Mouse (Mus musculus) liver, embryonic 11.5 days (tissue): ENCODE data around the gene Esrrg. TPM values are rescaled to one million over a fixed set of nuclear protein-coding genes. Genes with fewer than 3 reads are reported as not detected.

Experiments used
- ATAC-seq: fragments of 200-750 bp; cut with Nextera tagmentation; replicated peaks from 2 replicates; pipeline ENCODE4 v1.8.0; 2017; ENCODE audit warnings: moderate number of reproducible peaks, mild to moderate bottlenecking, moderate TSS enrichment, moderate library complexity; ENCODE audit not compliant: low FRiP score
- DNase-seq: peaks from one replicate; pipeline ENCODE4 v3.0.0-alpha.2; 2017; ENCODE audit warnings: low spot score
- H3K27ac ChIP-seq: fragments of 300-500 bp; sonication (generic); 2 replicates; pipeline ENCODE4 v1.5.1; 2014; ENCODE audit warnings: mild to moderate bottlenecking, low read depth, low read length, control low read depth
- H3K27me3 ChIP-seq: fragments of 300-500 bp; sonication (generic); replicated peaks from 2 replicates; pipeline ENCODE4 v1.6.1; 2014; ENCODE audit warnings: low read length, mixed read lengths; ENCODE audit not compliant: control insufficient read depth, insufficient read depth
- H3K36me3 ChIP-seq: fragments of 300-500 bp; sonication (generic); 2 replicates; pipeline ENCODE4 v1.6.1; 2014; ENCODE audit warnings: mild to moderate bottlenecking, low read length, moderate library complexity, mixed read lengths; ENCODE audit not compliant: control insufficient read depth, insufficient read depth
- H3K4me1 ChIP-seq: fragments of 300-500 bp; sonication (generic); replicated peaks from 2 replicates; pipeline ENCODE4 v1.6.1; 2014; ENCODE audit warnings: low read length, mixed read lengths; ENCODE audit not compliant: control insufficient read depth, insufficient read depth
- H3K4me2 ChIP-seq: fragments of 300-500 bp; sonication (generic); 2 replicates; pipeline ENCODE4 v1.6.1; 2014; ENCODE audit warnings: mild to moderate bottlenecking, control low read depth, moderate library complexity
- H3K4me3 ChIP-seq: fragments of 300-500 bp; sonication (generic); 2 replicates; pipeline ENCODE4 v1.5.1; 2014; ENCODE audit warnings: low read depth, low read length, control low read depth
- H3K9ac ChIP-seq: fragments of 300-500 bp; sonication (generic); 2 replicates; pipeline ENCODE4 v1.6.1; 2014; ENCODE audit warnings: low read depth, low read length, control low read depth
- H3K9me3 ChIP-seq: fragments of 300-500 bp; sonication (generic); 2 replicates; pipeline ENCODE4 v1.6.1; 2016; ENCODE audit warnings: low read length, inconsistent platforms, mixed read lengths; ENCODE audit not compliant: control insufficient read depth
- WGBS: fragments of 180-500 bp; shearing (Covaris S2); extraction: QIAGEN DNeasy Blood & Tissue Kit; methylation state at CpG from one replicate; pipeline ENCODE4 v1.1.7; 2014; 5-methylcytosine and 5-hydroxymethylcytosine counted together
- polyA plus RNA-seq: library from polyadenylated mRNA; unstranded; fragments of >200 nt; fragmentation: Nextera tagmentation; extraction: Ambion mirVana; gene quantifications from 2 replicates; pipeline ENCODE4 v1.2.1, GENCODE M21; 2014

The Esrrg gene
- polyA plus RNA-seq, 1 experiment from 2014 or later, result 0.95 TPM

GRCm38 (mm10) chr1:187832851-187833250 is 224.3 kb downstream of the Esrrg start:
- DNase-seq (no peak), ATAC-seq (no peak)
- Histone ChIP-seq H3K27ac (no peak overlapping the region), H3K9me3 (no peaks in the 10 kb centered on the region), H3K4me2 (no peak overlapping the region), H3K9ac (no peak overlapping the region), H3K36me3 (no peaks in the 10 kb centered on the region), H3K4me1 (no peaks in the 10 kb centered on the region), H3K27me3 (no peaks in the 10 kb centered on the region), H3K4me3 (no peak overlapping the region)
- WGBS, result 60% methylated on average over 3 of the region's 3 CpGs

GRCm38 (mm10) chr1:187834576-187834975 is 226.0 kb downstream of the Esrrg start:
- no peak overlapping the region for H3K4me3 ChIP-seq
- H3K4me2 ChIP-seq, result no peak overlapping the region
- 80% methylated on average over 3 of the region's 3 CpGs for WGBS
- H3K36me3 ChIP-seq, result no peaks in the 10 kb centered on the region
- ATAC-seq (no peak), DNase-seq (no peak)
- H3K27me3 ChIP-seq, result no peaks in the 10 kb centered on the region
- H3K9me3 ChIP-seq, result no peaks in the 10 kb centered on the region
- H3K4me1 ChIP-seq, result no peaks in the 10 kb centered on the region
- no peak overlapping the region for H3K9ac ChIP-seq
- no peak overlapping the region for H3K27ac ChIP-seq

GRCm38 (mm10) chr1:187836384-187836783 is 227.8 kb downstream of the Esrrg start:
- no peak overlapping the region for H3K27ac ChIP-seq
- no peaks in the 10 kb centered on the region for H3K36me3 ChIP-seq
- ATAC-seq, result no peak
- 45% methylated on average over 6 of the region's 6 CpGs for WGBS
- H3K9me3 ChIP-seq, result no peaks in the 10 kb centered on the region
- no peak overlapping the region for H3K9ac ChIP-seq
- H3K27me3 ChIP-seq, result no peaks in the 10 kb centered on the region
- no peaks in the 10 kb centered on the region for H3K4me1 ChIP-seq
- no peak overlapping the region for H3K4me3 ChIP-seq
- no peak overlapping the region for H3K4me2 ChIP-seq
- no peak for DNase-seq

- Histone ChIP-seq H3K4me2 (no peak overlapping the region), H3K9ac (no peak overlapping the region), H3K27ac (no peak overlapping the region), H3K9me3 (no peaks in the 10 kb centered on the region), H3K4me3 (no peak overlapping the region), H3K4me1 (no peaks in the 10 kb centered on the region), H3K36me3 (no peaks in the 10 kb centered on the region), H3K27me3 (no peaks in the 10 kb centered on the region)
- no peak for ATAC-seq
- WGBS, result 43% methylated on average over 7 of the region's 7 CpGs
- DNase-seq, result no peak
Measured at GRCm38 (mm10) chr1:187836876-187837275, 228.3 kb downstream of the Esrrg start.

- H3K4me3 ChIP-seq, result no peak overlapping the region
- no peak for ATAC-seq
- 72% methylated on average over 8 of the region's 8 CpGs for WGBS
- no peak overlapping the region for H3K27ac ChIP-seq
- H3K4me2 ChIP-seq, result no peak overlapping the region
- no peaks in the 10 kb centered on the region for H3K27me3 ChIP-seq
- H3K9ac ChIP-seq, result no peak overlapping the region
- DNase-seq, result no peak
- H3K4me1 ChIP-seq, result no peaks in the 10 kb centered on the region
- H3K36me3 ChIP-seq, result no peaks in the 10 kb centered on the region
- H3K9me3 ChIP-seq, result no peaks in the 10 kb centered on the region
Measured at GRCm38 (mm10) chr1:187841629-187842028, 233.0 kb downstream of the Esrrg start.

- 80% methylated on average over 5 of the region's 5 CpGs for WGBS
- H3K9me3 ChIP-seq, result no peaks in the 10 kb centered on the region
- DNase-seq, result no peak
- no peak overlapping the region for H3K27ac ChIP-seq
- no peak overlapping the region for H3K9ac ChIP-seq
- H3K36me3 ChIP-seq, result no peaks in the 10 kb centered on the region
- ATAC-seq, result no peak
- H3K27me3 ChIP-seq, result no peaks in the 10 kb centered on the region
- no peak overlapping the region for H3K4me2 ChIP-seq
- H3K4me3 ChIP-seq, result no peak overlapping the region
- H3K4me1 ChIP-seq, result no peaks in the 10 kb centered on the region
Measured at GRCm38 (mm10) chr1:187842702-187843101, 234.1 kb downstream of the Esrrg start.

- Histone ChIP-seq H3K27me3 (no peaks in the 10 kb centered on the region), H3K9me3 (no peaks in the 10 kb centered on the region), H3K4me1 (no peaks in the 10 kb centered on the region), H3K36me3 (no peaks in the 10 kb centered on the region), H3K9ac (no peak overlapping the region), H3K4me2 (no peak overlapping the region), H3K4me3 (no peak overlapping the region), H3K27ac (no peak overlapping the region)
- no peak for DNase-seq
- no peak for ATAC-seq
- 71% methylated on average over 8 of the region's 8 CpGs for WGBS
Measured at GRCm38 (mm10) chr1:187854148-187854547, 245.6 kb downstream of the Esrrg start.

GRCm38 (mm10) chr1:187862339-187862738 is 253.7 kb downstream of the Esrrg start:
- no peaks in the 10 kb centered on the region for H3K36me3 ChIP-seq
- no peak overlapping the region for H3K4me2 ChIP-seq
- 75% methylated on average over 5 of the region's 5 CpGs for WGBS
- H3K9ac ChIP-seq, result no peak overlapping the region
- H3K4me3 ChIP-seq, result no peak overlapping the region
- H3K9me3 ChIP-seq, result no peaks in the 10 kb centered on the region
- no peaks in the 10 kb centered on the region for H3K27me3 ChIP-seq
- no peak for ATAC-seq
- no peak overlapping the region for H3K27ac ChIP-seq
- H3K4me1 ChIP-seq, result no peaks in the 10 kb centered on the region
- no peak for DNase-seq

GRCm38 (mm10) chr1:187868427-187868826 is 259.8 kb downstream of the Esrrg start:
- WGBS, result 55% methylated on average over 7 of the region's 7 CpGs
- Histone ChIP-seq H3K9me3 (no peaks in the 10 kb centered on the region), H3K4me2 (no peak overlapping the region), H3K27me3 (no peaks in the 10 kb centered on the region), H3K4me3 (no peak overlapping the region), H3K36me3 (no peaks in the 10 kb centered on the region), H3K4me1 (no peaks in the 10 kb centered on the region), H3K27ac (no peak overlapping the region), H3K9ac (no peak overlapping the region)
- ATAC-seq, result no peak
- DNase-seq, result no peak
